Mouse (Mus musculus): ENCODE results near the gene Clic1. TPM values are rescaled to one million over a fixed set of nuclear protein-coding genes. Genes with fewer than 3 reads are reported as not detected.

The Clic1 gene
- polyA plus RNA-seq, 1 experiment from 2014 or later: 312 TPM

GRCm38 (mm10) chr17:35080248-35080647, 30.5 kb downstream of the Clic1 start:
- ATAC-seq: peak; percentile 28
- 32% methylated on average over 6 of the region's 6 CpGs for WGBS
- no peak for TF ChIP-seq CTCF (IDR thresholded peaks at IDR 0.05; ENCODE audit: low read depth)
- no peaks in the 10 kb centered on the region for H3K27me3 ChIP-seq (replicated peaks; ENCODE audit: control insufficient read depth, insufficient read depth, low read length)
- H3K4me3 ChIP-seq (ENCODE audit: low read depth, low read length): no peak overlapping the region
- 0 out of 2 replicates have a peak overlapping the region, but pooled peaks have one; percentile 11 for H3K9ac ChIP-seq (ENCODE audit: low read depth, low read length)
- peak overlapping the region; percentile 32; the same call in 1 of the 2 replicates for H3K4me2 ChIP-seq (replicated peaks; ENCODE audit: low read depth)
- peaks cover 11% of the 10 kb centered on the region; the same call in 1 of the 2 replicates for H3K4me1 ChIP-seq (replicated peaks; ENCODE audit: control insufficient read depth, insufficient read depth, low read length)
- H3K36me3 ChIP-seq (ENCODE audit: control insufficient read depth, insufficient read depth): no peaks in the 10 kb centered on the region
- H3K9me3 ChIP-seq (ENCODE audit: control insufficient read depth): no peaks in the 10 kb centered on the region
- H3K27ac ChIP-seq (ENCODE audit: low read depth, low read length): peak overlapping the region; percentile 41; the same call in 1 of the 2 replicates

GRCm38 (mm10) chr17:35080710-35081109, 30.9 kb downstream of the Clic1 start:
- TF ChIP-seq CTCF (IDR thresholded peaks at IDR 0.05; ENCODE audit: low read depth): no peak
- H3K9ac ChIP-seq (ENCODE audit: low read depth, low read length): no peak overlapping the region
- no peak overlapping the region for H3K4me2 ChIP-seq (replicated peaks; ENCODE audit: low read depth)
- no peaks in the 10 kb centered on the region for H3K36me3 ChIP-seq (ENCODE audit: control insufficient read depth, insufficient read depth)
- H3K27ac ChIP-seq (ENCODE audit: low read depth, low read length): 0 out of 2 replicates have a peak overlapping the region, but pooled peaks have one; percentile 41
- H3K27me3 ChIP-seq (replicated peaks; ENCODE audit: control insufficient read depth, insufficient read depth, low read length): no peaks in the 10 kb centered on the region
- WGBS: 89% methylated on average over 4 of the region's 4 CpGs
- H3K9me3 ChIP-seq (ENCODE audit: control insufficient read depth): no peaks in the 10 kb centered on the region
- ATAC-seq: no peak
- no peak overlapping the region for H3K4me3 ChIP-seq (ENCODE audit: low read depth, low read length)
- H3K4me1 ChIP-seq (replicated peaks; ENCODE audit: control insufficient read depth, insufficient read depth, low read length): peaks cover 11% of the 10 kb centered on the region; the same call in 1 of the 2 replicates

GRCm38 (mm10) chr17:35082841-35083576, 33.2 kb downstream of the Clic1 start:
- no peaks in the 10 kb centered on the region for H3K27me3 ChIP-seq (replicated peaks; ENCODE audit: control insufficient read depth, insufficient read depth, low read length)
- no peak overlapping the region for H3K4me3 ChIP-seq (ENCODE audit: low read depth, low read length)
- no peak overlapping the region for H3K27ac ChIP-seq (ENCODE audit: low read depth, low read length)
- no peak for TF ChIP-seq CTCF (IDR thresholded peaks at IDR 0.05; ENCODE audit: low read depth)
- no peak for ATAC-seq
- peaks cover 5% of the 10 kb centered on the region; the same call in 1 of the 2 replicates for H3K4me1 ChIP-seq (replicated peaks; ENCODE audit: control insufficient read depth, insufficient read depth, low read length)
- no peak overlapping the region for H3K9ac ChIP-seq (ENCODE audit: low read depth, low read length)
- no peak overlapping the region for H3K4me2 ChIP-seq (replicated peaks; ENCODE audit: low read depth)
- 87% methylated on average over 16 of the region's 16 CpGs for WGBS
- no peaks in the 10 kb centered on the region for H3K36me3 ChIP-seq (ENCODE audit: control insufficient read depth, insufficient read depth)
- no peaks in the 10 kb centered on the region for H3K9me3 ChIP-seq (ENCODE audit: control insufficient read depth)

GRCm38 (mm10) chr17:35083929-35084497, 34.2 kb downstream of the Clic1 start:
- no peak overlapping the region for H3K4me3 ChIP-seq (ENCODE audit: low read depth, low read length)
- H3K27me3 ChIP-seq (replicated peaks; ENCODE audit: control insufficient read depth, insufficient read depth, low read length): no peaks in the 10 kb centered on the region
- H3K36me3 ChIP-seq (ENCODE audit: control insufficient read depth, insufficient read depth): no peaks in the 10 kb centered on the region
- ATAC-seq: no peak
- no peaks in the 10 kb centered on the region for H3K9me3 ChIP-seq (ENCODE audit: control insufficient read depth)
- H3K9ac ChIP-seq (ENCODE audit: low read depth, low read length): no peak overlapping the region
- H3K4me2 ChIP-seq (replicated peaks; ENCODE audit: low read depth): no peak overlapping the region
- H3K4me1 ChIP-seq (replicated peaks; ENCODE audit: control insufficient read depth, insufficient read depth, low read length): peaks cover 2% of the 10 kb centered on the region; the same call in 1 of the 2 replicates
- WGBS: 65% methylated on average over 3 of the region's 3 CpGs
- H3K27ac ChIP-seq (ENCODE audit: low read depth, low read length): no peak overlapping the region
- no peak for TF ChIP-seq CTCF (IDR thresholded peaks at IDR 0.05; ENCODE audit: low read depth)

GRCm38 (mm10) chr17:35085208-35085865, 35.6 kb downstream of the Clic1 start, which contains the start of gene Ly6g6f:
TSS of gene Ly6g6f (minus strand) at chr17:35085610.
- ATAC-seq: no peak
- Histone ChIP-seq H3K4me1 (replicated peaks; ENCODE audit: control insufficient read depth, insufficient read depth, low read length) (peaks cover 8% of the 10 kb centered on the region; the same call in 1 of the 2 replicates), H3K4me2 (replicated peaks; ENCODE audit: low read depth) (no peak within 1 kb of the TSS), H3K9me3 (ENCODE audit: control insufficient read depth) (no peaks in the 10 kb centered on the region), H3K4me3 (ENCODE audit: low read depth, low read length) (no peak within 1 kb of the TSS), H3K27me3 (replicated peaks; ENCODE audit: control insufficient read depth, insufficient read depth, low read length) (no peaks in the 10 kb centered on the region), H3K36me3 (ENCODE audit: control insufficient read depth, insufficient read depth) (no peaks in the 10 kb centered on the region), H3K27ac (ENCODE audit: low read depth, low read length) (no peak within 1 kb of the TSS), H3K9ac (ENCODE audit: low read depth, low read length) (no peak within 1 kb of the TSS)
- 59% methylated on average over 7 of the region's 7 CpGs for WGBS
- TF ChIP-seq CTCF (IDR thresholded peaks at IDR 0.05; ENCODE audit: low read depth): no peak

GRCm38 (mm10) chr17:35088151-35088550, 38.4 kb downstream of the Clic1 start:
- Histone ChIP-seq H3K4me3 (ENCODE audit: low read depth, low read length) (no peak overlapping the region), H3K36me3 (ENCODE audit: control insufficient read depth, insufficient read depth) (peaks cover 23% of the 10 kb centered on the region), H3K4me1 (replicated peaks; ENCODE audit: control insufficient read depth, insufficient read depth, low read length) (peaks cover 8% of the 10 kb centered on the region; the same call in 1 of the 2 replicates), H3K27ac (ENCODE audit: low read depth, low read length) (no peak overlapping the region), H3K4me2 (replicated peaks; ENCODE audit: low read depth) (no peak overlapping the region), H3K9me3 (ENCODE audit: control insufficient read depth) (no peaks in the 10 kb centered on the region), H3K9ac (ENCODE audit: low read depth, low read length) (no peak overlapping the region), H3K27me3 (replicated peaks; ENCODE audit: control insufficient read depth, insufficient read depth, low read length) (no peaks in the 10 kb centered on the region)
- ATAC-seq: no peak
- TF ChIP-seq CTCF (IDR thresholded peaks at IDR 0.05; ENCODE audit: low read depth): peak; percentile 62
- WGBS: 48% methylated on average over 2 of the region's 2 CpGs
